Mouse (Mus musculus) gastrocnemius, postnatal 10 days (tissue): ENCODE measurements at regions not wholly inside any gene's neighbourhood (a gene's known extent, or its start where the extent isn't known, plus 50 kb on each side); places are given as distances from the start of the nearest gene placed in this dataset.

Experiments used
- DNase-seq: peaks from one replicate; pipeline ENCODE4 v3.0.0; 2021; ENCODE audit warnings: mixed read lengths

DNA sequence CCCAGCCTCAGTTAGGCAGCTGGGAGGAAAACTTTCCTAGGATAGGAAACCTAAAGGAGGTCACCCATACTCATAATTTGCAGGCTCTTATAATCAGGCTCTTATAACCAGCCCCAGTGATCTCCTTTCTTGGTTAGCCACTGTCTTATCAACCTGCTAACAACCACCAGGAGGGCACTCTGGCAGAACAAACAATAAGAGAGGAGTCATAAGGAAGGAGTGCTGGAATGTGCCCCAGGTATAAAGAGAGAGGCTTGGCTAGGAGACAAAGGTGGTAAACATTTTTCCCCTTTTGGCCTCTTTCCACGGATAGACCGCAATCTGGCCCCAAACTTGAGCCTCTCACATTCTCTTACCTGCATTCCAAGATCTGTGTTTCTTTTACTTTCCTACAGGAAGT is 189.4 kb upstream of the Acvr2a start:
- no peak for DNase-seq

DNA sequence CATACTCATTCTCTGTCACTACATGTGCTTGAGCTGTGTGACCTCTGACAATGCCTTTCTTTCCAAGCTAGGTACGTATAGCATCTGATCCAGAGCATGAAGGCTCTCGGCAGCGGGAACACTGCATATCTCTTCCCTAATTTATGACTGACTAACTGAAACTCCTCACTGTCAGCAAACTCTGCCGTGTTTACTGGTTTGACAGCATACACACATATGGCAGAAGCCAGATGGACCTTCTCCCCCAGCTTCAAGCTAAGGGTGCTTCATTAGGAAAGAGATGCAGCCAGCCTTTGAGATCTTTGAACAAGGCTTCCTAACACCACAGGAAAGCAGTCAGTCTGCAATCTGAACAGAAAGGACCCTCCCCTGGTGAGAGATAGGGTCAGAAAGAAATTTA is 186.9 kb upstream of the Acvr2a start:
- no peak for DNase-seq

DNA sequence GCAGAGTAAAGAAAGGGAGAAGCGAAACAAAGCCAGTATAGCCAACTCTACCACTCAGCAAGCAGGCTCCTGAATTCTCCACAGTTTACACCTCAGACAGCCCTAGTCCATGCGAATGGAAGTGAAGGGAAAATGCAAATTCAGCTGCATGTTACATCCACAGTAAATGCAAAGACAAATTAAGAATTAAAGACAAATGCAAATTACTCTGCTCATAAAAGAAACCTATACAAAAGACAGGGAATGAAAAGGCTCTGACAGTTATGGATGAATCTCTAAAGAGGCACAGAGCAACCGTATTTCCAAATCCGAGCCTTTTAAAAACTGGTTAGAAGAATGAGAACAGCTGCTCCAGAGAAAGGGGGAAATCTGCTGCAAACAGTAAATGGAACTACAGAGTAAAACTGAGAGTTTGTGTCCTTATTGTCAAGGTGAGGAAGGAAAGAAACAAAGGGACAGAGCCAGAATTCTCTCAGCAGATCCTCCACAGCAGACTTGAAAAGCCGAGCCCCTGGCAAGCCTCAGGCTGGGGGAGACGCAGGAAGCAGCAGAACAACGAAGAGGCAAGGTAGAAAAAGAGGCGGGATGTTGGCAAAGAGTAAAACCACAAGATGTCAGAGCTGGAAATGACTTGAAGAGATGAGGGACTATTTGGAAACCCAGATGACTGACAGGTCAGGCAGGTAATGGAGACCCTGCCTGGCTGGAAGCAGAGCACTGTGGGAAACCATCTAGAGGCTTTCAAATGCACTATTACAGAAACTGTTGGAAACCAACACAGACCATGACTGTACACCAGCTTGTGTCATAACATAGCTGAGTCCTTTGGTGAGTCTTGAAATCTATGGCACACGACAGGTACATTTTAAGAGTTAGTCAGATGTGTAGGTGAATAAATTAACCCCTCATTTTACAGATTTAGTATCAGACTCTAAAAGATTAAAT is 184.5 kb upstream of the Acvr2a start:
- DNase-seq = no peak

DNA sequence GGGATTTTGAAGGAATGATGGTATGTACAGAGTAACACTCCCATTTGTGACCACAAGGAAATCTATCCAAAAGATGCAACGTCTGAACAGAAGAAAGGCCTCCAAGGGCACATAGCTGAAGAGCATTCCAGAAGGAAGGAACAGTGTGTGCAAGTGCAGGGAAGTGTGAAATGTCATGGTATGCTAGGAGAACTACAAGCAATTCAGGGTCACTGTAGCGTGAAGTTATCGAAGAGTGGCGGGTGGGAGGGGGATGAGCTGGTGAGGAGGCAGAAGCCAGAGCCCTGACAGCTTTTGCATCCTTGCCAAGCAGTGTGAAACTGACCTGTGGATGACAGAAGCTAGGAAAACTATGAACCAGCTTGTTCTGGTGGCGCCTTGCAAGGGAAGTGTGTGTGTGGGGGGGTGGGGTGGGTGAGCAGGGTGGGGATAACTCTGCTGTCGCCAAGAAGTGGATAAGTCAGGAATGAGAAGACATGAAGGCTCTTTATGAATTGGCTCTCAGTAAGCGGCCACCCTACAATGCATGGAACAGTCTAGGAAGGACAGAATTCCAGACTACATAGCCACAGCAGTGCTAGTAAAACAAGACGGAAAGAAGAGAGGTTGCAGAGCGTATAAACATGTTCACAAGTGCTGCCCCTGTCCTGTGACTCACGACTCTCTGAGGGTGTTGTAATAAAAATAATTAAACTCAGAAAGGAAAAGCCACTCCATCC is 179.3 kb upstream of the Acvr2a start:
- DNase-seq = no peak

DNA sequence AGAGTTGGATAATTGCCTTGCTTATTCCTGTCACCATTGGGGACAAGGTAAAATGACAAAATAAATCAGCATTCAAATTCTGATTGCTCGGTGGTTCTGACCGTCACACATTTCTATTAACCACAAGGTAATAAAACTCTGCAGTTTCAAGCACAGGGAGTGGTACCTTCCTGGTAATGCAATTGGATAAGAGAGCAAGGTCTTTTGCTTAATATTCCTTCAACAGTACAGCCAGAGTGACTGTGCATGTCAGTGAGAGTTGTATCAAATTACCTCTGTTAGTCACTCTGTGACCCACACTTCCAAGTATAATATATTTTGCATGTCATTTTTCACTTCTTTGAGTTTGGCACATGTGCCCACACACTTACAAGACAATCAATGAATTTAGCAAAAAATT is 177.8 kb upstream of the Acvr2a start:
- no peak for DNase-seq

DNA sequence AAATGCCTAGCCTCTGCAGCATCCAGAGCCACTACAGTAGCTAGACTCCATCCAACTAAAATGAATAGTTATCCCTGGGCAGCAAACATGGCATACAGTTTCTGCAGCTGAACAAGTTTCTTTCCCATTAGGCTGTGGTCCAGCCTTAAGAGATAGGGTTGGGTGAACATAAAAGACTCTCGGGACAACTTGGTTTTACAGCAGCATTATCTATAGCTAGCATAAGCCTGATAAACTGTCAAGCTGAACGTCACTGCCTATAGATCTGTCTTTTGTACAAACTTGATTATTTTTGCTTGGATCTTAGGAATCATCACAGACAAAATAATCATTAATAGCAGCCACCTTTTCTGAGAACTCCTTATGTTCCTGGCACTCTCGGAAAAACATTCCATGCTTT is 169.8 kb upstream of the Acvr2a start:
- no peak for DNase-seq

DNA sequence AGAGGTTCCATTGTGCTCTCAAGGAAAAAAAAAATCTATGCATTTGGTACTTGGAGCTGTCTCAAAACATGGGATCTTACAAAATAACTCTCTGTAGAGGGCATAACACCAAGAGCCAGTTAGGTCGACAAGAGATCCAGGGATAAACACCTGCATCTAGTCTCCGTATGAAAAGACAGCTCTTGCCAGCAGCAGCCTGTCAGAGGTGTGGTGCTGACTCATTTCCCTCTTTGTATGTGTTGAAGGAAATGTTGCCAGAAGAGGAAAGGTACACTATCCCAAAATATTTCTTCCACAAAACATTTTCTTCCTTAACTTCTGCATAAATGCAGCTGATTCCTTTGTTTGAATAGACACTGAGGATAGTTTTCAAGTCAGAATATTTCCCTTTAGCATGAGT is 163.6 kb upstream of the Acvr2a start:
- no peak for DNase-seq

DNA sequence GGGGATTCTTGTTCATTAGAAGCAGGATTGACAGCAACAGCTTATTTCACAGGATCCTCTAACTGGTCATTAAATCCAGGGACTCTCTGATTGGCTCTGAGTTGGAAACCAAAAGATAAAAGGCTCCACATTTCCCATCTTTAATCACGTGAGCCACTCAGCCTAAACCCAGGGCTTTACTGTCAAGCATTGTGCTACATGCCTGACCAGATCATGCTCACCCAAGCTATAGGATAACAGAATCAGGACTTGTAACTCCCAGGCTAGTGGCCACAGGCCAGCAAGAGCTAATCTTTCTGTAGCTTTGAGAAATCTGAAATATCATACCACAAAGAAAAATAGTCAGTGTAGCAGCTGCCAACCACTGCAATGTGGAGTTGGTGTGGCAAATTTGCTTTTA is 152.7 kb upstream of the Acvr2a start:
- no peak for DNase-seq

DNA sequence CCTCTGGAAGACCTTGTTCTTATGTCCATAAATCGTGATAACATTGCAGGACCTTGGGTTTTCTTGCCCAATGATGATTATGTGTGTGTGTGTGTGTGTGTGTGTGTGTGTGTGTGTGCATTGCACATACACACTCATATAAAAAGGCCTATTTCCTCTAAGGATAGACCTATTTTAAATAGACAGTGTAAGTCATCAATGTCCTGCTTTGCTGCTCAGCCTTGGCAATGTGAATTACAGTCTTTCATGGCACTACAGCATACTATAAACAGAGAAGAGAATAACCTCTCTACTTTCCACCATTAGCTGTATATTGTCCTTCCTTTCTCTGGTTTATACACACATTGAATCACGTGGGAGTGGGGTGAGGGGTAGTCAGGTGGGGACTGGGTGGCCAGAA is 148.8 kb upstream of the Acvr2a start:
- DNase-seq = no peak

DNA sequence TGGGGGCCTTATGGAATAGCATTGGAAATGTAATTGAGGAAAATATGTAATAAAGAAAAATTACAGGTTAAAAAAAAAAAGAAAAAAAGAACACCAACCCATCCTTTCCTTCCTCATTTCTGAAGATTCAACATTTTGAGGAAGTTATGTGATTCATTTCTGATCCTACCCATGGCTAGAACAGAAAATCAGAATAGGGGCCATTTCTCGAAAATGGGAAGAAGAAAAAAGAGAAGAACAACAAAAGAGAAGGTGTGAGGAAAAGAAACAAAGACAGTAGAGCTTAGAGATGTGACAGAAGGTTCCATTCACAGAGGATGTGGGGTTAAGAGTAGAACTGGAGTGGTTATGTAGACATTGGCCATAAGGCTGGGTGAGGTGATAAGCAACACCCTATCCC is 124.8 kb upstream of the Acvr2a start:
- no peak for DNase-seq

DNA sequence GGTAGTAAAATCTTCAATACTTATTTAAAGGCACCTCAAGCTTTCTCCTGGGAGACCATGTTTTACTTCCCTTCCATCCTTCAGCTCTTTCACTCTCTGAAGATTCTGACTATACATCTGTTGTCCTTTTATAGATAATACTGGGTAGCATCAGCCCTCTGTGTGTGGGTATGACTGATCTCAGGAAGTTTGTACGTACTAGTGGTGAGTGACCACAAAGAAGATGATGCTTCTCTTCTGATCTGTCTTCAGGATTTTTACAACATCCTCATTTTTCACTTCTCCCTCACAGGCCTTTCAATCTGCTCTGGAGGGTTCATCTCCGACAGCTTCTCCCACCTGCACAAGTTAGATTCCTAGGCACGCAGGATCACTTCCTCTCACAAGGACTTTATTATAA is 119.4 kb upstream of the Acvr2a start:
- DNase-seq = no peak

DNA sequence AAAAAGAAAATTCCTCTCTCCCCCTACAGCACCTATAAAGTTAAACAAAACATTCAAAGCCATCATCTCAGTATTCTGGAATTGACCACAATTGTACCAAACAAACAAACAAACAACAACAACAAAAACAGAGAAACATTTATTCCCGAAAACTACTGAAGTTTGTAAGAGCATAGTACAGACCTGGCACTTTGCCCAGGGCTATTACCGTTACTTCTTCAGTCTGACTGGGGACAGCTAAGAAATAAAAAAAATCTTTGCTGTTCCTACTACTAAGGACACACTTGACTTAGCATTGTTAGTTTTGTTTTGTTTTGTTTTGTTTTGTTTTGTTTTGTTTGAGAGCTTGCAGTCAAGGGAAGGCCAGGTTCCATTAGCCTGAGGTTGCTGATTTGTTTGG is 113.0 kb upstream of the Acvr2a start:
- peak; percentile 18 for DNase-seq

DNA sequence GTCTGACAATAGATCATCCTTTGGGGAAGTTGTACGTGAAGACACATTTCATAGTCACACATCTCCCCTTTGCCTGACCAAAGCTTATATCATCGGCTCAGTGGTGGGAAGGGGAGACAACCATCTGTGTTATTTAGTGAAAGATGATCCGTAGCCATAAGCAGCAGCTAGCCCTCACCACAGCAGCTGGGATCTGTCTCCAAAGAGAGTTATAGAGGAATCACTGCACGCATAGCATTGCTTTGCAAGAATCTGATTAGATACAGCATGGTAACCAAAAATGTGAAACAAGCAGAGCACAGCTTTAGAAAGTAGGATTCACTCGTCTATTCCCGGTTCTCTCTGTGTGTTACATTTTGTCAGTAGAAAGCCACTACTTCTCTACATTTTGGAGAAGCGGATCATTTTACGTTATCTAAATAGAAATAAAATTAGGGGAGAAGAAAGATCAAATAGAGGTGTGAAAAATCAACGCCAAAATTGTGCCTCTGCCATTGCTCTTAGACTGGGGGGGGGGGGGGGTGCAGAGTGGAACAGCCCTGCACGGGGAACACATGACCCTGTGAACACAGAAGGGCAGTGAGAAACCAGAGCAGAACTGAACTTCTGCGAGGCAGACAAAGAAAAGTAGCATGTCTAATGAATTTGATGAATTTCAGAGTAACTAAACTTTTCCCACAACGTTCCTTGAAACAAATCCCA is 108.7 kb upstream of the Acvr2a start:
- no peak for DNase-seq

DNA sequence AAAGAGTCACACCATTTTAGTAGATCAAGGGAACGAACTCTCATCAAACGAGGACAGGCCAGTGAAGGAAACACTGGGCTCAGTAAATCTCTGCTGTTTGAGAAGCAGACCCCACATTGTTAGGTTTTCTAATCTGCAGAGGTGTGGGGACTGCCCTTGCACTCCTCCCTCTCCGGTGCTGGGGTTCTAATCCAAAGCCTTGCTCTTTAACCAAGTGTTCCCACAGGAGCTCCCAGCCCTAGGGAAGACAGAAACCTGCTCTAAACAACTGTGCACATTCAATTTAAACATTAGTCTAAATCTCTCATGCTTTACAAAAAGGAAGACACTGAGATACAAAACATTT is 108.1 kb upstream of the Acvr2a start:
- DNase-seq = no peak

DNA sequence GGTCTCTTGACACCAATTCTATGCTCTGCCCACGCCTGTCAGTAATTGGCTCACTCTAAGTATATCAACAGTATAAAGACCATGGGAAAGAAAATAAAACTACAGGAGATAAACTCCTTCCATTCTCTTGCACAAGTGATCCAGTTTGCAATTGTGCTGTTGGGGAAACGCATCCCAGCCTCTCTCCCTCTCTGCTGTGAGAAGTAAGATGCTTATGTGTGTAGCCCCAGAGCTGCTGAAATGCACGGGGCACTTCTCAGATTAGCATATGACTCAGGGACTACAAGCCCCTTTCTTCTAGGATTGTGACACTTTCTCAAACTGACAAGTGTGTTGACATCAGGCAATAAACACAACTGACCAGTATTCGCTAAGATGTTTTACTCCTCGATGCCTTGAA is 107.7 kb upstream of the Acvr2a start:
- DNase-seq = no peak

DNA sequence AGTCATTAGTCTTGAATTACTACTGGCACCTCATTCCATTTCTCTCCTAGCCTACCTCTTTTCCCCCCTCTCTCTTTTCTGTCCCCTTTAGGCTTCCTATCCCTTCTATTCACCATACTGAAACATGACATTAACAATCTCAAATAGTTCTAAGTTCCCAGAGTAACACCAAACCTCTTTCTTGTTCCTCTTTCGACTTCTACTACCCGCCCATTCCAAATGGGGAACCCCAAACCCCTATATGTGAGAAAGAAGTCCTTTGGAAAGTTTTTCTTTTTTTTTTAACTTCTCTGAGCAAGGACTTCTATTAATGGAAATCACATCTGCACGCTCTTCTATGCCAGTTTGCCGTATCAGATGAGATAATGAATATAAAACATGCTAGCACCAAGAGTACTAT is 97.7 kb upstream of the Acvr2a start:
- no peak for DNase-seq

DNA sequence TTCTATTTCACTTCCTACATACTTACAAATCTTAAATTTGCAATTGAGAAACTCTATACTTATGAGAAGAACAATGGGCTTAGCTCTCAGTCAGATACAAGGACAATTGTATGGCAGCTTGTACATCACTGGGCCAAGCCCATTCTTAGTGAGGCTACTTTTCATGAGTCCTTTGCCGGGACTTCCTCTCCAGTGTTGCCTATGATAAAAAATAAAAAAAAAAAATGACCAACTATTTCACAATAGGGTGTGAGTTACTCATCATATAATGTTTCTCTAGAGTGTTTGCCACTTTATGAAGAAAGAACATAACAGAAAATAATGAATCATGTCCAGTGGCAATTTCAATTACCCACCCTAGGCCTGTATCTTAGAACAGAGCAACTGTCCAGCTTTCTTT is 96.1 kb upstream of the Acvr2a start:
- no peak for DNase-seq

DNA sequence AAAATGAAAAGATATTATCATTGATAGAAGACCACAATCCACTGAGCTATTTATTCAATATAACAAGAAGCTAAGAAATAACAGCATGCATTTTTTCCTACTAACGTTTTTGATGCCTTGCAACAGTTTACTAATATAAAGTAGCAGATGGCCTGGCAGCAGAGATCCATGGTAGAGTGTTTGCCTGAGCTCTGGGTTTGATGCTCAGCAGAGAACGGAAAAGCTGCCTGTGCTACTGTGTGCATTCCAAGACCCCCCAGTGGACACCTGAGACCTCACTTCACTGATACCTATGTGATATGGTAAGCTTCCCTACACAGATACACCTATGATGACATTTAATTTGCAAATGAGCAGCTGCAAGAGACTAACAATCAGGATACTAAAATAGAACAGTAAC is 95.6 kb upstream of the Acvr2a start:
- DNase-seq = no peak

DNA sequence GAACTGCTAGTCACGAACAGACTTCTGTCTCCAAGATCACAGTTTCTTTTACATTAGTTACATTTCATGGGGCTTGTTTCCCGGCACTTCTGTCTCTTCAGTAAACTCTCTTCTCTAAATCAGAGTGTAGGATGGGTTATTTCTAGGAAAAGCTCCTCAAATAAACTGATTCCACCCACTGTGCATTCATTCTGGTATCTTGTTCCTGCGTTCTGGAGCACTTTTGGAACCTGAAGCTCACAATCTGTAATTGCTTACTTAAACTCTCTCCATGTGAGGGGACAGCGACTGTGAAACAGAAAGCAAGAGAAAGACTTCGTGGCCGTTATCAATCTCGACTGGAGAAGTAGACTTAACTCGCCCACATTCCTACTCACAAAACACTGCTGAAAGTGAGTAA is 83.1 kb upstream of the Acvr2a start:
- DNase-seq = no peak

DNA sequence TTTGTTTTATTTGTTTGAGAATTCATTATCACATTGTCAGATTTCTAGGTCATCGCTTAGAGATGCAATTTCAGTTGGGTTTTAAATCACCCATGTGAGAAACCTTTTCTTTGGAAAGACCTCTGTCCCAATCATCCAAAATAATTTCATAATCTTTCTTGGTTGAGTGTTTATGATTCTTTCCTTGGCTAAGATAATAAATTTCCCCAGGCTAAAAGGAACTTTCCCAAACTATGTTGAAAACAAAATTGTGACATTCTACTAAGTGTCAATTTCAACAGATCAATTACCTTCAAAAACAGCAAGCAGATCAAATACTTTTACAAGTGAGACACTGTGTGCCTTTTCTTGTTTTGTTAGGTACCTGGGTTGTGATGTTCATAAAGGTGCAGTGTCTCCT is 80.0 kb upstream of the Acvr2a start:
- DNase-seq = no peak

DNA sequence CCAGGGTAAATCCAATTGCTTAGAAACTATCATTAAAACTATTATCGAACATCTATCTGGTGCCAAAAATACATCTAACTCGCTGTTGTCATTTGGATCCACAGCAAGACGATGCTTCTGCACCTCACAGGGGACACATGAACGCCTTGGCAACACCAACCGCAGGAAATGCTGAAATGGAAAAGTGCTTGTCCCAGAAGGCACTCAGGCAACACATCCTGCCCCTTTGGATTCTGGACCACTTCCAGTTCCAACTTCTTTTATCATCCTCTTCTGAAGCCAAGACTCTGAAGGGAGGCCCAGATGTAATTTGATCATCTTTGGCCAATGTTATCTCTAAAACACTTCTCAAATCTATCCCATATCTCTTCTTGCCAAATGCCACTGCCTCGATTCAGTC is 79.4 kb upstream of the Acvr2a start:
- no peak for DNase-seq

DNA sequence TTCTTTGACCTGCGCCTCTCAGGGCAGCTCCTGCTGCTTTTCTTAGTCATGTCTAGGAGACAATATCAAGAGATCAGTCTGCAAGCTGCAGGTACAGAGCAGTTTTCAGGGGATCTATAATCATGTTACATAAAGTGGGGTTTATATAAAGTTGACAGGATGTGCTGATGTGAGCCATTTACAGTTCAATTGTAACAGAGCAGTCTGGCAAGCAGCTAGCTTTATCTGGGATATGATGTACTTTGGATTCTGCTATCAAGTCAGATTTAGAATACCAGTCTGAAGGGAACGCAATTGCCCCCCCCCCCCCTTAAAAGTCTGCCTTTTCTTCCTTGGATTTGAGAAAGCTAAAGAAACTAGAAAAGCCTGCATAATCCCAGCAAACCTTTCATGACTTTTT is 77.6 kb upstream of the Acvr2a start:
- DNase-seq = no peak
